ENCODE assay signal across 23 mouse cellular contexts in the genomic region with DNA sequence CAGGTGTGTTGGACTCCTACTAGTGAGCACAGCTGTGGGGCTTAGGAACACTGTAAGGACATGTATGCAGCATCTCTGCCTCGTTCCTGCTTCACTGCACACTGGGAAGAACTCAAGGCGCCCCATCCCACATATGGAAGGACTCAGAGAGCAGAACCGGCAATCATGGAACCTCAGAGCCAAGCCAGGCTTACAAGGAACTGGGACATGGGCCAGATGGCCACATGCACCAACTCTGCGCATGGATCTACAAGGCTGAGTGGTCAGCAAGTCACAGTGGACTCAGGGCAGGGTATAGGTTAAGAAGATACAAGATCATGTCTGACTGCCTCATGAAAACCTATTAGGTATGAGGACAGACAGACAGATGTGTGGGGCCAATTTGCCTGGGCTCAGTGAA.
DNase-seq lines count a peak whose midpoint lies in the region; ATAC-seq and TF ChIP-seq lines count a peak whose summit lies in the region.
"Had no signal": no experiment of that assay in that cellular context is flagged by ENCODE, and none has a peak within 500 bp of the region (broad histone marks: within the 10 kb centered on the region; RNA-seq: fewer than 3 reads in every experiment).

No protein-coding gene starts in this region.

- peak overlapping the region; percentile 41; the same call in 1 of the 2 replicates for H3K27ac ChIP-seq in hindbrain, postnatal 0 days
- no peak overlapping the region for H3K27ac ChIP-seq in hindbrain, embryonic 13.5 days
- H3K27ac ChIP-seq in midbrain, postnatal 0 days (ENCODE audit: low read depth, low read length) = no peak overlapping the region
- no peak overlapping the region for H3K27ac ChIP-seq in midbrain, embryonic 15.5 days
- H3K27ac ChIP-seq: embryonic facial prominence, embryonic 10.5 days; forebrain, embryonic 15.5 days; limb, embryonic 15.5 days; liver, embryonic 15.5 days; midbrain, embryonic 13.5 days; neural tube, embryonic 13.5 days had no signal

- H3K9me3 ChIP-seq in hindbrain, postnatal 0 days (ENCODE audit: low read length) = no peaks in the 10 kb centered on the region
- no peaks in the 10 kb centered on the region for H3K9me3 ChIP-seq in hindbrain, embryonic 13.5 days
- no peaks in the 10 kb centered on the region for H3K9me3 ChIP-seq in midbrain, postnatal 0 days (ENCODE audit: low read length)
- H3K9me3 ChIP-seq in midbrain, embryonic 15.5 days = no peaks in the 10 kb centered on the region
- H3K9me3 ChIP-seq: embryonic facial prominence, embryonic 10.5 days; forebrain, embryonic 15.5 days; limb, embryonic 15.5 days; liver, embryonic 15.5 days; megakaryocyte, embryonic 14.5 days; midbrain, embryonic 13.5 days; neural tube, embryonic 13.5 days had no signal

- H3K36me3 ChIP-seq in hindbrain, postnatal 0 days (ENCODE audit: insufficient read depth, low read length) = peaks cover 4% of the 10 kb centered on the region; the same call in 1 of the 2 replicates
- H3K36me3 ChIP-seq in hindbrain, embryonic 13.5 days = peaks cover 23% of the 10 kb centered on the region
- peaks cover 3% of the 10 kb centered on the region for H3K36me3 ChIP-seq in midbrain, postnatal 0 days (ENCODE audit: insufficient read depth, low read length)
- H3K36me3 ChIP-seq in midbrain, embryonic 15.5 days (replicated peaks) = no peaks in the 10 kb centered on the region
- H3K36me3 ChIP-seq: forebrain, embryonic 15.5 days; liver, embryonic 15.5 days had no signal

- WGBS in hindbrain, postnatal 0 days = 66% methylated on average over 4 of the region's 4 CpGs
- 92% methylated on average over 4 of the region's 4 CpGs for WGBS in hindbrain, embryonic 13.5 days
- WGBS in midbrain, postnatal 0 days = 93% methylated on average over 4 of the region's 4 CpGs
- WGBS in midbrain, embryonic 15.5 days = 96% methylated on average over 4 of the region's 4 CpGs

- ATAC-seq in hindbrain, postnatal 0 days = peak; percentile 44
- ATAC-seq in hindbrain, embryonic 13.5 days (ENCODE audit: low FRiP score) = no peak
- ATAC-seq in midbrain, postnatal 0 days (ENCODE audit: low FRiP score) = no peak
- no peak for ATAC-seq in midbrain, embryonic 15.5 days (replicated peaks)
- ATAC-seq: forebrain, embryonic 15.5 days; intestine, postnatal 0 days; midbrain, embryonic 13.5 days had no signal

- DNase-seq in cerebellum, adult 11 months = peak; percentile 42
- no peak for DNase-seq in cerebellum, adult 8-10 months
- DNase-seq in hindbrain, postnatal 0 days (ENCODE audit: low spot score) = peak; percentile 49
- peak; percentile 41 for DNase-seq in midbrain, postnatal 0 days (ENCODE audit: low spot score)
- DNase-seq in cerebellum, postnatal 36 days = peak; percentile 56 to 58
- DNase-seq in adrenal gland, adult (ENCODE audit: inconsistent age in 2 of 2, low spot score in 1 of 2) = no peak
- DNase-seq: adrenal gland, postnatal 25 days; gastrocnemius, postnatal 10 days; heart, postnatal 36 days; layer of hippocampus, adult 9-11 months; retina, postnatal 1 day; thymus, postnatal 14 days had no signal

- H3K4me1 ChIP-seq in hindbrain, postnatal 0 days (ENCODE audit: insufficient read depth, low read length) = peaks cover 12% of the 10 kb centered on the region
- peaks cover 6% of the 10 kb centered on the region; the same call in 1 of the 2 replicates for H3K4me1 ChIP-seq in hindbrain, embryonic 13.5 days (replicated peaks)
- H3K4me1 ChIP-seq in midbrain, postnatal 0 days (ENCODE audit: insufficient read depth, low read length) = peaks cover 4% of the 10 kb centered on the region; the same call in 1 of the 2 replicates
- no peaks in the 10 kb centered on the region for H3K4me1 ChIP-seq in midbrain, embryonic 15.5 days
- H3K4me1 ChIP-seq: embryonic facial prominence, embryonic 10.5 days; forebrain, embryonic 15.5 days; limb, embryonic 15.5 days; liver, embryonic 15.5 days; megakaryocyte, embryonic 14.5 days had no signal

- no peak overlapping the region for H3K4me3 ChIP-seq in hindbrain, postnatal 0 days (ENCODE audit: low read length)
- H3K4me3 ChIP-seq in hindbrain, embryonic 13.5 days = no peak overlapping the region
- no peak overlapping the region for H3K4me3 ChIP-seq in midbrain, postnatal 0 days (ENCODE audit: low read depth, low read length)
- no peak overlapping the region for H3K4me3 ChIP-seq in midbrain, embryonic 15.5 days
- H3K4me3 ChIP-seq: embryonic facial prominence, embryonic 10.5 days; forebrain, embryonic 15.5 days; limb, embryonic 15.5 days; liver, embryonic 15.5 days; megakaryocyte, embryonic 14.5 days; midbrain, embryonic 13.5 days; myocyte; neural tube, embryonic 13.5 days had no signal

- no peaks in the 10 kb centered on the region for H3K27me3 ChIP-seq in hindbrain, postnatal 0 days (ENCODE audit: insufficient read depth, low read length)
- H3K27me3 ChIP-seq in hindbrain, embryonic 13.5 days = no peaks in the 10 kb centered on the region
- H3K27me3 ChIP-seq in midbrain, postnatal 0 days (ENCODE audit: insufficient read depth, low read length) = no peaks in the 10 kb centered on the region
- no peaks in the 10 kb centered on the region for H3K27me3 ChIP-seq in midbrain, embryonic 15.5 days (replicated peaks)
- H3K27me3 ChIP-seq: forebrain, embryonic 15.5 days; limb, embryonic 15.5 days; liver, embryonic 15.5 days; midbrain, embryonic 13.5 days; neural tube, embryonic 13.5 days had no signal

- H3K4me2 ChIP-seq in hindbrain, postnatal 0 days (ENCODE audit: low read depth, low read length) = no peak overlapping the region
- H3K4me2 ChIP-seq in hindbrain, embryonic 13.5 days = no peak overlapping the region
- H3K4me2 ChIP-seq in midbrain, postnatal 0 days (ENCODE audit: low read depth, low read length, poor library complexity, severe bottlenecking) = no peak overlapping the region
- H3K4me2 ChIP-seq in midbrain, embryonic 15.5 days = no peak overlapping the region
- H3K4me2 ChIP-seq: forebrain, embryonic 15.5 days; limb, embryonic 15.5 days; liver, embryonic 15.5 days; midbrain, embryonic 13.5 days; neural tube, embryonic 13.5 days had no signal

- TF ChIP-seq CTCF in hindbrain, postnatal 0 days (IDR thresholded peaks at IDR 0.05; ENCODE audit: low read depth) = no peak
- no peak for TF ChIP-seq CTCF in midbrain, postnatal 0 days (IDR thresholded peaks at IDR 0.05)

- no peak overlapping the region for H3K9ac ChIP-seq in hindbrain, postnatal 0 days (replicated peaks; ENCODE audit: low read length)
- H3K9ac ChIP-seq in hindbrain, embryonic 13.5 days = no peak overlapping the region
- no peak overlapping the region for H3K9ac ChIP-seq in midbrain, postnatal 0 days (replicated peaks; ENCODE audit: low read length, poor library complexity, severe bottlenecking)
- H3K9ac ChIP-seq in midbrain, embryonic 15.5 days = no peak overlapping the region
- H3K9ac ChIP-seq: forebrain, embryonic 15.5 days; limb, embryonic 15.5 days; liver, embryonic 15.5 days; midbrain, embryonic 13.5 days; neural tube, embryonic 13.5 days had no signal

Comparison
In these comparisons a context has a peak if more than half of its experiments do, and no peak if none do; other contexts are left out.
1. DNase-seq: peak in cerebellum, adult 11 months (single experiment), hindbrain, postnatal 0 days (single experiment), midbrain, postnatal 0 days (single experiment) and cerebellum, postnatal 36 days (2 of 2); none in cerebellum, adult 8-10 months (single experiment) and adrenal gland, adult (0 of 2).